Mouse (Mus musculus) cortical plate, adult 2 months (tissue): ENCODE measurements around the gene Spa17.

ENCODE experiments used
- CTCF ChIP-seq: fragments of 200-500 bp; IDR thresholded peaks from 2 replicates; pipeline ENCODE4 v1.5.1; 2011; ENCODE audit warnings: mild to moderate bottlenecking, control low read depth, low read length; ENCODE audit not compliant: insufficient read depth; ENCODE audit errors: extremely low read depth
- POLR2A ChIP-seq: fragments of 200-500 bp; IDR thresholded peaks from 2 replicates; pipeline ENCODE4 v1.6.1; 2011; ENCODE audit warnings: mild to moderate bottlenecking, low read length, control low read depth; ENCODE audit not compliant: insufficient read depth; ENCODE audit errors: extremely low read depth

DNA sequence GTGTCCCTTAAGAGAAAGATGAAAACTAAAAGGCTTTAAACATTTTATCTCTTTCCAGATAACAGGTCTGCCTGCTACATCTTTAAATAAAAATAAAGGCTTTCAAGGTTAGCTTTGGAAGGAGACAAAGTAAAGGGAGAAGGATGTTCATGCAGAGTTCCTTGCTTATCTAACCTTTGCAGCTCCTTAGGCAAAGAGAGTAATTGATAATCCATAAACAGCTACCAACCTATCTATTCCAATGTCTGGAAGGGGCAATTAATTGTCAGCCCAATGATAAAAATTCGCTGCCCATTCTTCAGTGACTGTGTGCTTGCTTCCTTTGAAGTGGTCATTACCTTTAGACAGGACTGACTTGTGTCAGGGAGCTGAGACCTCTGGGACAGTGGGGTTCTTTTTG lies 49.7 kb downstream of the Spa17 start:
- TF ChIP-seq CTCF = no peak
- no peak for TF ChIP-seq POLR2A
